Mouse (Mus musculus): ENCODE measurements at regions not wholly inside any gene's neighbourhood (a gene's known extent, or its start where the extent isn't known, plus 50 kb on each side); places are given as distances from the start of the nearest gene placed in this dataset.

DNA sequence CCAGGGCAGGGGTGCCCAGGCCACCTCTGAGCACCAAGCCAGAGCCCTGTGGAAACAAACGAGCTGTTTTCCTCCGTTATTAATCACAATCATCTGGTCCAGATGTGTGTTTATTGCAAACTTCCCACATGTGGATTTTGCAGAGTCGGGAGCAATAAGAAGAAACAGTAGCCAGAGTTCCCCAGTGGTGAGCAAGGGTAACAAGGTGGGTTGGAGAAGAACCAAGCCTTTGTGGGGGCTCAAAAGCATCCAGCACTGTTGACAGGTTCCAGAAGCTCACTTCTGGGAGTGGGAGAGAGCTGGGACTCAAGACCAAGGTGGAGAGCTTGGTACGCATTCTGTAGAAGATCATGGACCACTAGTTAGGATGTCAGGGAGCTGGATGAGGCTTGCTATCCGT is 63.6 kb downstream of the Hif1an start:
- in situ Hi-C loops (cut with MboI, MseI), result no loop called here

DNA sequence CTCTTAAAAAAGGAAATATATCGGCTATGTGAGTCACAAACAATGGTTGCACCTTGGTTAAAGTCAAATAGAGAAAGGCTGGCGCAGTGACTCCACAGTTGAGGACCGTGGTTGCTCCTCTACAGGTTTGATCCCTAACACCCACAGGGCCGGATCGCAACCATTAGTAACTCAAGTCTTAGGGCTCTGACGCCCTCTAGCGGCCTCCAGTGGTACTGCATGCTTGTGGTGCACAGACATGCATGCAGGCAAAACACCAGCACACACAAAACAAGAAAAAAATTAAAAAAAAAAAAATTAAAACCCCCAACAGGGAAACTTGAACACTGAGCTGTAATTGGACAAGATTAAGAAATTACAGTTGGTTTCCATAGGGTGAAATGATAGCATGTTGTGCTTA is 67.1 kb downstream of the Hif1an start:
- in situ Hi-C loops (cut with MboI, MseI), result no loop called here

DNA sequence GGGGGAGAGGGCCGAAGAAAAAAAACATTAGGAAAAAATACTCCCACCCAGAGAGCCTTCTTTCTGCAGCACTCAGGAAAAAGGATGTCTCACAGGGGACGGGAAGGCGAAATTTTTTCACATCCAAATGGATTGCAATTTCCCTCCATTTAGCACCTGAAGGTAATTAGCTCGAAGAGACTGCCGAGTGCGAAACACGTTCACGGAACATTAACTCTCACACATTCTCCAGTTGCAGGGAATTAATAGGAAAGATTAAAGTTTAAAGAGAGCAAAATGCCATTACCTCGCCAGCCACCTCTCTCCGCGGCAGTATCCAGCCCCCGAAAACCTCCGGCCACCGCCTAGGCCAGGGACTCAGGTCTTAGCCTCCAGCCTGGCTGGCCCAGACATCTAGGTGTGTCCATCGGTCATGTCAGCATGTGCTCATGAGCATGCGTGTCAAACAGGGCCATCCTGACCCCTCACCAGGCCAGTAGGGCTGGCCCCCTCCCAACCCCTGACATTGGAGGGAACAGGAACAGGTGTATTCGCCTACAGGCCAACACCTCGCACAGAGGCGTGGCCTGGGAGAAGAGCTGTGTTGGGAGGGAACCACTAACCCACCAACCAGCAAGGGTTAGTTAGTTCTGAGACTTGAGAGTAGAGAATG is 68.8 kb downstream of the Hif1an start:
- in situ Hi-C loops (cut with MboI, MseI), result no loop called here

DNA sequence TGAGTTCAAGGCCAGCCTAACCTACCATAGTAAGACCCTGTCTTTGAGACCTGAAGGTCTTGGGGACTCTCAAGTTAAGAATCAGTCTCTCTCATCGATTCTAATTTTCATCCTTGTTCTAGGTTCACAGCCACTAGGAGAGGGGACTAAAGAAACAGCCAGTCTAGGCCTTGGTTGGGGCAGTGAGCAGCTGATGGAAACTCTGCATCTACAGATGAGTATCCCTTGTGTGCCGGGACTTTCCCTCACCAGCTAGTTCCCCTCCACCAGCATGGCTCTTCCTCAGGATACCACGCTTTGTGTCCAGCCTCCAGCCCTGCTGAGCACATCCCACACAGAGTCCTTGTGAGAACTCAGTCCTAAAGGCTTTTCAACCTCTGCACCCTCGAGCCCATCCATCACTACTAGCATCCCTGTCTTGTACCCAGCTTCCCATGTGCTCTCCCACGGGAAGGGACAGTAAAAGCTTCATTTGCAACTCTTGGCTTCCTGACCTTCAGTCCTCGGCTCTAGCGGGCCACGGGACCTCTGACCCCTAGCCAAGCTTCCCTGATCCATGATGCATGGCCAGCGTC is 74.6 kb downstream of the Hif1an start:
- in situ Hi-C loops (cut with MboI, MseI), result no loop called here

DNA sequence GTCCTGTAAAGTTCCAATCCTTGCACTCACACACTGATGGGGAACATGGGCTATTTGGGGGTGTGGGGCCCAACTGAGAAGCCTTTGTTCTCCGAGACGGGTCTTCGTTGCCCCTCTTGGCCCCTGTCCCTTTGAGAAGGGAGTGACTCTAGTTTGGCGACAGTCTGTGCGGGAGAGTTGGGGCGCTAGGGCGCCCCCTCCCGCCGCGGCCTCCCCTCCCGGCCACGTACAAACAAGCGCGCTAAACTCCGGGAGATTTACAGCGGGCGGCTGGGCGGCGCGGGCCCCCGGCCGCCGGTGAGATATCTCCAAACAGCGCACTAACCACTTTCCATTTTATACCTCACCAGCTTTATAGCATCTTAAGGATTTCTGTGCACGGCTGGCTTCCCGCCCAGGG is 77.4 kb downstream of the Hif1an start:
- in situ Hi-C loops (cut with MboI, MseI), result no loop called here

DNA sequence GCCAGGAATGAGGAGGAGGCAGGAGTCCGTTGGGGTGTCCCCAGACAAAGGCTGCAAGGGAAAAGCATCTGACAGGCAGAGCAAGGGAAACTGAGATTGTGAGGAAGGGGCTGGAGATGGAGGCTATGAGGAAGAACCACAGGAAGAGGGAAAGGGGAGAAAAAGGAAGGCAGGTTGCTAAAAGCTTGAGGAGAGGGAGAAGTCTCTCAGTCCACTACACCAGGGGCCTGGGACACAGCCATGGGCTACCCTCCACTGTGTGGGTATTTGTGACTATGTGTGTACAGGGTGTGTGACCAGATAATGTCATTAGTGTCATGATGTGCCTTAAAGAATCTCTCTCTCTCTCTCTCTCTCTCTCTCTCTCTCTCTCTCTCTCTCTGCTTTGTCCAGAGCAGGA is 77.9 kb downstream of the Hif1an start:
- in situ Hi-C loops (cut with MboI, MseI), result no loop called here

DNA sequence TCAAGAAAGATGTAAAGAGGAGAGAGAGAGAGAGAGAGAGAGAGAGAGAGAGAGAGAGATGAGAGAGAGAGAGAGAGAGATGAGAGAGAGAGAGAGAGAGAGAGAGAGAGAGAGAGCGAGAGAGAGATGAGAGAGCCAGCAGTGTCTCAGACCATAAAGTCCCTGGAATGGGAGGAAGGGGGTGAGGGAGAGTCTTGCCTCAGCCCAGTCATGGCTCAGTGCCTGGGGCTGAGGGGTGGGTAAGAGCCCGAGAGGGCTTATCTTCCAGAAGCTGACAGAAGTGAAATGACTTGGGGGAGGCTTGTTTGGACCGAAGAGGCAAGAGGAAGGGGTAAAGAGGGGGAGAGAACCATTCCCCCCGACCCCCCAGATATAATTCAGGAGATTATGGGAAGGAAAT is 79.6 kb downstream of the Hif1an start:
- in situ Hi-C loops (cut with MboI, MseI), result no loop called here

DNA sequence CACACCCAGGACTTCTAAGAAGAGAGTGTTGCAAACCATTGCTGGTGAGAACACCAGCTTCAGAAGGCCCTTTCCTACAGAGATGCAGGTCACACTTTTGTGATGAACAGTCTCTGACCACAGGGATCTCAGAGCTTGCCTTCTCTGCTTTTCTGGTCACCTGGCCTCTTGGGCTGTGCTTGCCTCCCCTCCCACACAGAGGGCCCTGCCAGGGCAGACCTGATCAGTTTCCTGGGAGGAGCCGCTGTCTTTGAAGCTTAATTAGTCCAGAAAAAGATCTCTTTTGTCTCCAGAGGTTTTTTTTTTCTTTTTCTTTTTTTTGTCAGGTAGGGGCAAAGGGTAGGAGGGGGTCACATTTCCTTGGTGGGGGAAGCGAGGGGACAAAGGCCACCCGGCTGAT is 81.7 kb downstream of the Hif1an start:
- in situ Hi-C loops (cut with MboI, MseI), result no loop called here

DNA sequence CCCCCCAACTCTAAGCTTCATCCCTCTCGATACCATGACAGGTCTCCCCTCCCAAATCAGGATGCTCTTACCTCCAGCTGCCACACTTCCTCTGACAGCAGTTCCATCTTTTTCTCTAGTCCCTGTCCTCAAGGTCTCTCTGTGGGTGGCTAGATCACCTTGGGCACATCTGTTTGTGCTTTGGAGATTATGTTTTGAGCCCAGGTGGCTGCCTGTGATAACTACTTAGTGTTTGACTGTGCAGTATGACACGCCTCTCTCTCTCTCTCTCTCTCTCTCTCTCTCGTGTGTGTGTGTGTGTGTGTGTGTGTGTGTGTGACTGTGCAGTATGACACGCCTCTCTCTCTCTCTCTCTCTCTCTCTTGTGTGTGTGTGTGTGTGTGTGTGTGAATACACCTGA is 82.3 kb downstream of the Hif1an start:
- in situ Hi-C loops (cut with MboI, MseI), result loop anchor here (5.0 kb wide), 1 partner anchor 63 kb away; no protein-coding TSS in a partner anchor

DNA sequence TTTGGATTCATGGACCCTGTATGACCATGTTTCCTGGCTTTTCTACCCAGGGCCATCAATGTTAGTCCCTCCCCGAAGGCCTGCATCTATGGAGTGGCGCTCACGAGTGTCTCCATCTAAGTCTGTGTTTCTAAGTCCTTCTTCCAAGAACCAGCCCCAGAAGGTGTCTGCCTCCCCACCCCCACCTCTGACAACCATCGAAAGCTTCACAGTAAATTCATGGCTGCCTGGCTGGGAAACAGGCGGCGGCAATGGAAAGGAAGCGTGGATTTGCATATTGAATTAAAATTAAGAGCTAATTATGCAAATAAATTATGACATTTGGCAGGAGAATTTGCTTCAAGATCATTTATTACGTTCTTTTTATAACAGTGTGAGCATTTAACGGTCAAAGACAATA is 83.9 kb downstream of the Hif1an start:
- in situ Hi-C loops (cut with MboI, MseI), result loop anchor here (5.0 kb wide), 1 partner anchor 64 kb away; no protein-coding TSS in a partner anchor

DNA sequence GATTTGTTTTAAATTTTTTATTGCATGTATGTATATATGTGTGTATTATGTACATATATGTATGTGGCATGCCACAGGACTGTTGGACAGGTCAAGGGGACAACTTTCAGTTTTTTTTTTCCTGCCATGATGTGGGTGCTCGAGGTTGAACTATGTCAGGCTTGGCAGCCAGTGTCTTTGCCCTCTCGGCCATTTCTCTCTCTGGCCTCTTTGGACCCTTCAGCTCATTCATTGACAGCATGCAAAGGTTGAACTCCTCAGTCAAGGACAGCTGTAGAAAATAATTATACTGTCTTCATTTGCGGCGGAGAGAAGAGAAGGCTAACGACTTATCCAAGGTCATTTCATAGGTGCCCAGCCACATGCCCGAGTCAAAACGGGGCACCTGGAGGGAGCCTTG is 86.6 kb downstream of the Hif1an start:
- in situ Hi-C loops (cut with MboI, MseI), result loop anchor here (5.0 kb wide), 1 partner anchor 67 kb away; no protein-coding TSS in a partner anchor

DNA sequence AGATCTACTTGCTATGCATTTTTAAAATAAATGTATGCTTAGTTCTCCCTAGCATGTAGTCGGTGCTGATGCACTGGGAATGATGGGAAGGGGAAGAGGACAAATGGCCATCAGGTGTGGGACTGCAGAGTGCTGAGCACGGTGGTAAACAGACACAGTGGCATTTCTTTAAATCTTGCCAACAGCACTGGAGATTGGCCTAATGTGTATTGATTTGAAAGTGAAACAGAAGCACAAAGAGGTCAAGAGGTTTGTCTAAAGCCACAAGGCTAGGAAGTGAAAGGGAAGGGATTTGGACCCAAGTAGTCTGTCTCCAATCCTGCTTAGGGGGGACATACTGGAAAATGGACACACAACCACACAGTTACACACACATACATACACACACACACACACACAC is 88.2 kb downstream of the Hif1an start:
- in situ Hi-C loops (cut with MboI, MseI), result no loop called here

DNA sequence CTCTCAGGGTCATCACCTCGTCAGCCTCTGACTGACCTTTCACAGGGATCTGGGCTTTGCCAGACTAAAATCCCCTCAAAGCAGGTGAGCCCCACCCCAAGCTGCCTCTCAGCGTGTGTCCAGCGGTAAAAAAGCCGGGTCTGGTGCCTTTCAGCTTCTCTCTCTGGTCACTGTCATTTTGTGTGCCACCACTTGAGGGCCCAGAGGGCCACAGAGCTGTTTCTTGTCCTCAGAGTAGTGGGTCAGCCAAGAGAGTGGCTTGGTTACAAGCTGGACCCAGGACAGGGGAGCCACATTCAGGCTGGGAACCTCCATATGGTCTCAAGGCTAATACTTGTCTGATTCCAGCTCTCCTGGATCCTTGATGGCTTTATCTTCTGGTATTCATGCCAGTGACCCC is 89.0 kb downstream of the Hif1an start:
- in situ Hi-C loops (cut with MboI, MseI), result no loop called here

DNA sequence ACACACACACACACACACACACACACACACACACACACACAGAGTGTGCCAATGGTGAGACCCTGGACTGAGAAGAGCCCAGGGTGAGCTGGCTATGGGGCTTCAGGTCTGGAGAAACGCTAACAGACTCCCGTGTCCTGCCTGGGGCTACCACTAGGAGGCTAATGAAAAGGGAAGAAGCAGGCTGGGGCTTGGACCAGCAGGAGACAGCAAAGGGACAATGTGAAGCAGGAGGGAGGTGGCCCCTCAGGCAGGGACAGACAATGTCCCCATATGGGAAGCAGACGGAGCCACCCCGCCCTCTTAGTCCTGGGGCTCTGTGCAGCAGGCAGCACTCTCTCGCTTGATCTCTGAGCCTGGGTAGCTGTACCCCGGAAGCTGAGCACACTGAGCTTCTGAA is 93.1 kb downstream of the Hif1an start:
- in situ Hi-C loops (cut with MboI, MseI), result no loop called here

DNA sequence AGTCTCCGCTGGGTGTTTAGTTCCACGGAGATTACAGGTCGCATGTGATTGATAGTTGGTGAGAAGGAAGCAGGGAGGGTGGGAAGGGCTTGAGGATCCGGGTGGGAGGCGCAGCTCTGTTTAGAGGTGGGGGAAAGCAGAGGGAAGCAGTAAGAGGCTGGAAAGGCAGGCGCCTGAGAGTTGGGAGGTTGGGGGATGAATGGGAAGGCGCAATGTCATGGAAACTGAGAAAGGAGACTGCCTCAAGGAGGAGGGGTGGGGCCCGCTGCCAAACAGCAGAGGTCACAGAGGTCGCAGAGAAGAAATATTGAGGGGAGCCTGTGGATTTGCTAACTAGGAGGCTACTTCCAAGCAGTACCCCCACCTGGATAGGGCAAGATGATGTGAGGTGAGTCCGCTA is 96.5 kb upstream of the Pax2 start:
- in situ Hi-C loops (cut with MboI, MseI), result no loop called here

DNA sequence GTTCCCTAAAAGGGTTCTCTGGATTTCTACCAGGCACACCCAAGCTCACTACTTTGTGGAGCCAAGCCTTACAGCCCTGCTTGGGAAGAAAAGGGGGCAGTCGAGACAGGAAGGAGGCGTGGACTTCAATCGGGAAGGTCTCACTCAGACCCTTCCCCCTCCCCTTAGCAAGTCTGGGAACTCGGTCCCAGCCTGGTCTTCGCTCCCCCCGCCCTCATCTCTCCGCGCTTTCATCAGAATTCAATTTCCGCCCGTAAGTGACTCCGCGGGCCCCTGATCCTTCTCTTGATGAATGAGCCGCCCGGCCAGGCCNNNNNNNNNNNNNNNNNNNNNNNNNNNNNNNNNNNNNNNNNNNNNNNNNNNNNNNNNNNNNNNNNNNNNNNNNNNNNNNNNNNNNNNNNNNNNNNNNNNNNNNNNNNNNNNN is 86.3 kb upstream of the Pax2 start:
- in situ Hi-C loops (cut with MboI, MseI), result no loop called here

DNA sequence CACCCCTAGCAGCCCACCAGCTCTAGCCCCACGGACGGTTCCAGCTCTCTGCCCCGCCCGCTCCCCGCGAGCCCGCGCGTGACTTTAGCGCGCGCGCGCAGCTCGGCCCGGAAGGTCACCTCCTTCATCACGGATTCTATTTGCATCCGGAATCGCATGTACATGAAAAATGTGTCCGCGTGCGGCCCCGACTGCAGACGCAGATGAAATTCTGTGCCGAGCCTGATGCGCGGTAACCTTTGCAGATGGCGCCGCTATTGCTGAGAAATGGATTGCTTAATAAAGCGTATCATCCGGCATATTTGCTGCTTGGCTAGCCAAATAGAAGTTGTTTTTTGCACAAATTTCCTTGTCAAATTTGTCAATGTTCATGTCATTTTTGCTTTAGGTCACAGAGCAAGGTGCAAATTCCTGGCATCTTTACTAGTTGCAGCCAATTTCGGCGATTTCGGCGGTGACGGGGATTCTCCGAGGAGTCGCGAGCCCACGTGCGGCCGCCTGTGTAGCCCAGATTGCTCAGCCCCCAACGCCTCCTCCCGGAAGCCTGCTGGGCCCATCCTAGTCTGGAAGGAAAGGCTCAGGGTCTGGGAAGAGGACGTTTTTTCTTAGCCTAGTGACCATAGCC is 81.1 kb upstream of the Pax2 start:
- in situ Hi-C loops (cut with MboI, MseI), result no loop called here

DNA sequence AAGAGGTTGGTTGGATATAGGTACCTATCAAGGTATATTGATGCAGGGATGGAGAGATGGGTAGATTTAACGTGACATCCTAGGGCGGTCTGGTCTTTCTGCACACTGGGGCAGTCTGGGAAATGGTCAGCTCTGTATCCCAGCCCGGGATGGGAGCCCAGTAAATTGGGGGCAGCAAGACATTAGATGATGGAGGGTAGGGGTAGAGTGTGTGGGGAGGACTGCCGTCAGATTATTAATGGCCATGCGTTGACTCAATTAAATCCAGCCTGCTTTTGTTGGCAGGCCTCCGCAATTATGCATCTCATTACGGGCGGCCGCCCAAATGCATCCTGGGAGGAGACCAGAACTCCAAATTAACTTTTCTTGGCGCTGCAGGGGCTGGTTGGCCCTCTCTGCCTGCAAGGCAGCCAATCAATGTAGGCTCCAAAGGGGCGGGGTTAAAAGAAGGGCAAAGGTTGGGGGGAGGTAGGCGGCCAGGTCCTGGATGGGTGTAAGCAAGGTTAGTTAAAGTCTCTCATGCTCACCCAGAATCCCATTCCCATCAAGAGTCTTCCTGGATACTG is 79.2 kb upstream of the Pax2 start:
- in situ Hi-C loops (cut with MboI, MseI), result no loop called here

DNA sequence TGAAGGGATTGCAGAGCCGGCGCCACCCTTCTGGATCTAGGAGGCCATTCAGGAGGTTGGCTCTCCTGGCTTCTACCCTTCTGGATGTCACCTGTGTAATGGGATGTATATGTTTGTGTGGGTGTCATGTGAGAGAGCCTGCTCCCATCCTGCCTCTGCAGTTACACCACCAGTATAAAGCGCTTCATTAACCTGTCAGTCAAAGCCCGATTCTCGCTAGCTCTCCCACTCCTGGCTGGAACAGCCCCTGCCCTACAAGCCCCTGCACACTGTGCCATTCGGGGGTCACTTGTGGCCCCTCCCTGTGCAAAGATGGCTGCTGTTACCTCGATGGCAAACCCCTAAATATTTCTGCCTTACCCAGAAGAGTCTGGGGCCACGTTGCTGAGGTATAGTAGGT is 78.5 kb upstream of the Pax2 start:
- in situ Hi-C loops (cut with MboI, MseI), result no loop called here

DNA sequence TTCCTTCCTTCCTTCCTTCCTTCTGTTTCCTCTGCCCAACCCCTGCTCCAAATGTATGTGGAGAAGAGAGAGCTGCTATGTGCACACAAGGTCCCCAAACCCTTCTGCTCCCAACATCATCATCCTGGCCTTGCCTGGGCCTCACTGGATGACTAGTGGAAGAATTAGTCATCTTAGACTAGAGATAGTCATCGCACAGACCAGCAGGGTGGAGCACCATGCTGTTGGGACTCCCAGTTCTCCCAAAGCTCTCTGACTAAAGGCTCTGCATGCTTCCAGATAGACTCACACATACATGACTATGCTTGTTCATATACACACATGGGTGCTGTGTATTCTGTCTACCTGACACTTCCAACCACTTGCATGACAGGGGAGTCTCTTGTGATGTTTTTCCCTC is 77.2 kb upstream of the Pax2 start:
- in situ Hi-C loops (cut with MboI, MseI), result no loop called here

DNA sequence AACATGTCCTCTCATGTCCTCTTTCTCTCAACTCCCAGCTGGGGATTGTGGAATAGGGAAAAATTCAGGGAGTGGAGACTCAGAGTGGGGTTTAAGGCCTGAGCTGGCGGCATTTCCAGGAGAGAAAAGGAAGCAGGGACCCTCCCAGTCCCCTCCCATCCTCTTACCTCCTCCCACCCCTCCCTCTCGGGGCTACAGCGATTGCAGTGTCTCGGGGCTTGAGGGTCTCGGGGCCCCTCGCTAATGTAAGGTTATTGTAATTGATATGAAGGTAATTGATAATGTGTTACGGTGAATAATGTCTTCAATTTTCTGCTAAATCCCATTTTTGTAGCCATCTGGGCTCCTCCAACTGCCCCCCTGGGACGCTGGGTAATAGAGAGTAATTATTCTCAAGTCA is 74.2 kb upstream of the Pax2 start:
- in situ Hi-C loops (cut with MboI, MseI), result no loop called here

DNA sequence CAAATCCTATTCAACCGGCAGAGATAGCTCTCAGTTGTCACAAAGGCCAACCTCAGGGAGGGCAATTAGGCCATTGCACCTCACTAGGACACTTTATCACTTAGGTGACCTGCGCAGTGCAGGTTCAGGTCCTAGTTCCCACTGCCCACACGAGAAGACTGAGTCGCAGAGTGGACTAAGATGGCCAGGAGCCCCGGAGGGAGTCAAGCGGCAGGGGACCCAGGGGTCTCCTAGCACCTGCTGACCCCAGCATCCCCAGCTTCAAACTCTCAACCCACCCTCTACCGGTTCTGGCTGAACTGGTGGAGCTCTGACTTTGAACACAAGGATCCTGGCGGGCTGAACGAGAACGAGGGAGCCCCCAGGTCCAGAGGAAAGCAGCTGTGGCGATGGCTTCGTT is 72.7 kb upstream of the Pax2 start:
- in situ Hi-C loops (cut with MboI, MseI), result no loop called here

DNA sequence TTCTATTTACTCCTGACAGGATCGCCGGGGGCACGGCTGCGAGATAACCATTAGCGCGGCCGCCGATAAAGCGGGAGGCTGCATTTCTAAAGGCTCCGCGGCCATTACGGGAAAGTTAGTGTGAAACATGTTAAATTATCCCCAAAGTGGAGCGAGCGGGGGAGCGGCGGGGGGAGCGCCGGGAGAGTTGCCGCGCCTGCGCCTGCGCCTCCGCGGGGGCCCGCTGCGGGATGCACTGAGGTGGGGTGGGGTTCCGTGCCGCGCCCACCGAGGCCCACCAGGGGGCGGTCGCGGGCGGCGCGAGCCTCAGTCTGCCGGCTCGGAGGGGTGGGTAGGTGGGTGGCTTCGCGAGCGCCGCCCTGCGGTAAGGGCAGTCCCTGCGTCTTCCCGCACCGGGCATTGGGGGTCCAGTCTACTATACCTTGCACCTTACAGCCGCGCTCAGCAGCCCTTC is 71.8 kb upstream of the Pax2 start:
- in situ Hi-C loops (cut with MboI, MseI), result no loop called here

Measured in T-helper 2 cell (primary cell).